Mouse (Mus musculus): ENCODE results near the gene Tmem131. TPM values are rescaled to one million over a fixed set of nuclear protein-coding genes. Genes with fewer than 3 reads are reported as not detected.

Gene Tmem131
- total RNA-seq, 2 experiments from 2014 or later: 44.4 to 58.3 TPM

GRCm38 (mm10) chr1:36884536-36884935, 58.9 kb downstream of the Tmem131 start:
- no peak for DNase-seq

GRCm38 (mm10) chr1:36883805-36884204, 59.7 kb downstream of the Tmem131 start:
- DNase-seq: no peak

- no peak for DNase-seq
Observed at GRCm38 (mm10) chr1:36879154-36879553, 64.3 kb downstream of the Tmem131 start.

- no peak for DNase-seq
Observed at GRCm38 (mm10) chr1:36877126-36877525, 66.3 kb downstream of the Tmem131 start.

DNA sequence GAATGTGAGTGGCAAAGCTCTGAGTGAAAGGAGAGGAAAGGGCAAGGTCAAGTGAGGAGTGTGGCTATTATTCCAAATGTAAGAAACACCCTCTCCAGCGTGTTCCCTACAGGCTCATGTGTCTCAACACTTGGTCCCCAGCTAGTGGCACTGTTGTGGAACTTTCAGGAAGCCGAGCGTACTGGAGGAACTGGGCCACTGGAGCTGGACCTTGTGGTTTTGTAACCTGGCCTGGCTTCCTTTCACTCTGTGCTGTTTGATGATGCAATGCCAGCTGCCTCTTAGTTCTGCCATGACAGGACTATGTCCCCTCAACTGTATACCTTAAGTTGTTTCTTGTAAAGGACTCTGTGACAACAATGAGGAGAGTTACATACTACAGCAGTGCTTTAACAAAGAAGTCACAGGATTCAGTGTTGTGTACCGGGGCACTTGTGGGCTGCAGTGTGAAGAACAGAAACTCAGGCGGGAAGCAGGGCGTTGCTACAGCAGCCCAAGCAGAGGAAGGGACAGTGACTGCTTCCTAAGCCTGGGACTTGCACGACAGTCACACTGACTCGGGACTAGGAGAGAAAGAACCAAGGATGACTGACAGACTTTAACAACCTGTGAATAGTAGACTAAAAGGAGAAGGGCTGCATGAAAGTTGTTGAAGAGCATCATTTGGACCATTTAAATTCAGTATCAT, 68.4 kb downstream of the Tmem131 start:
- DNase-seq: no peak

- no peak for DNase-seq
Observed at GRCm38 (mm10) chr1:36871238-36871637, 72.2 kb downstream of the Tmem131 start.

DNA sequence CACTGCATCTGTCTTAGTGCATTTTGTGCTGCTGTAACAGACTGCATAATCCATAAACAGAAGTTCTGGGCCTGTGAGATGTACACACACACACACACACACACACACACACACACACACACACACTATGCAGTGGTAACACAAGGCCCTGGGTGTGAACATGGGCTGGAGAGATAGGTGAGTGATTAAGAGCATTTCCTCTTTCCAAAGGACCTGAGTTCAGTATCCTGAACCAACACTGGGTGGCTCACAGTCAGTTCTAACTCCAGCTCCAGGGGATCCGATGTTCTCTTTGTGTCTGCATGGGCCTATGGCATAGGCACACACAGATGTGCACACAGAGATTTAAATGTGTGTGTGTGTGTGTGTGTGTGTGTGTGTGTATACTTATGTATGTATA, 72.9 kb downstream of the Tmem131 start:
- DNase-seq: no peak

DNA sequence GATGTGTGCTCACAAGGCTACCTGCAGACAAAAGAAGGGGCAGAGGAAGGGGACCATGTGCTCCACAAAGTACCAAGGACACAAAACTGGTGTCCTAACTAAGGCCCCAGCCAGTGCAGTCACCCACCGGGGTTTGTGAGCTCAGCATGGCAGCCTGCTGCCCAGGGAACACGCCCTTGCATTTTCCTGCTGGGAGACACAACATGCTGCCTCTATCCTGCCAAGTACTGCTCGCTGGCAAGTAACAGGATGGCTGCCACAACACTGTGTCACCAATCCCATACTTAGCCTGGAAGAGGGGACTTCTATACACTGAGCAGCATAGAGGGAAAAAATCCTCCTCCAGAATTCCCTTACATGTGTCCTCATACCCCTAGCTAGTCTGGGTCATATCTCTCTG, 78.7 kb downstream of the Tmem131 start:
- no peak for DNase-seq

DNA sequence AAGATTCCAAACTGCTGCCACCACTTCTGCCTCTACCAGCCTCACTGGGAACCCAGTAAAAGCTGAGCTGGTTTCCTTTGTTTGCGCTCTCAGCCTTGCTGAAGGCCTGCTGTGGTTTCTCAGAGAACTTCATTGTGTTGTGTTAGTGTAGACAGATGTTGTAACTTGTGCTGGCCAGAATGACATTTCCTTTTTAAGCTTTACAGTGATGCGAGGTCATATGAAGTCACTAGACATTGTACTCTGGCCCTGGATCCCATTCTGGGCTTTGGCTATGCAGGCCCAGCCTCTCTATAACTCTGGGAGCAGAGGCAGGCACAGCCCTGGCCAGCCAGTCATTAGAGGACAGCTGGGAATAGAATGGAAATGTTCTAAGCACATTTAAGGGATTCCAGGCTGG, 81.7 kb downstream of the Tmem131 start:
- no peak for DNase-seq

DNA sequence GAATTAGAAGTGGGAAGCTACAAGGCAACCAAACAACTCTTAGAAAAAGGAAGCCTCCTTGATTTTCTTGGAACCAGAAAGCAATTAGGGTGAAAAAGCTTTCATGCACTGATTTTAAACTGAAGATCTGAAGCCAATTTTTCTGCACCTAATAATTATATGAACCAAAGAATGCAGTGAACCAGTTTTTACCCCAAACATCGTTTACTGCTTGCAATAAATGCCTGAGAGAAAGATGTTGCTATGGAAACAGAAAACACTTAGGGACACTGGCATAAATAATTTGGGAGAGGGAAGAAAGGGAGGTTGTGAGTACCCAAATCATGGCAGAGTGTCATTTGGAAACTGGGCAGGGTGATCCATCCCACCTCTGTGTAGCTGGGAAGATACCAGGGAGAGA, 82.6 kb downstream of the Tmem131 start:
- no peak for DNase-seq

DNA sequence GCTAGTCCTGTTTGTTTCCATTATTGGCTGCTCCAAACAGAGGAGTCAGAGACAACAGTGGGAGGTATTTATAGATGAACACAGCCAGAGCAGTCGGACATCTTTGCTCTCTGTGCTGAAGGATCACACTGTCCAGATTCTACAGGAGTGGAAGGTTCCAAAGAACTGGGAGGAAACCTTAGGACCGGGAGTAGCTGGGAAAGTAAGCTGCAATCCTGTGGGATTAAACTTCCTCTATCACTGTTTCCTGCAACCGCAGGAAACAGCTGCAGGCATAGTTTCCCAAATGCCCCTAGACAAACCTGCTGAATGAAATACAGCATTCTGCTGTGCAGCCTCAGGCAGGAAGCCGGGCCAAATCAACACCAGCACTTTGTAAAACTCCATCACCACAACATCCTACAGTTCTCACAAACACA, 83.0 kb downstream of the Tmem131 start:
- no peak for DNase-seq

DNA sequence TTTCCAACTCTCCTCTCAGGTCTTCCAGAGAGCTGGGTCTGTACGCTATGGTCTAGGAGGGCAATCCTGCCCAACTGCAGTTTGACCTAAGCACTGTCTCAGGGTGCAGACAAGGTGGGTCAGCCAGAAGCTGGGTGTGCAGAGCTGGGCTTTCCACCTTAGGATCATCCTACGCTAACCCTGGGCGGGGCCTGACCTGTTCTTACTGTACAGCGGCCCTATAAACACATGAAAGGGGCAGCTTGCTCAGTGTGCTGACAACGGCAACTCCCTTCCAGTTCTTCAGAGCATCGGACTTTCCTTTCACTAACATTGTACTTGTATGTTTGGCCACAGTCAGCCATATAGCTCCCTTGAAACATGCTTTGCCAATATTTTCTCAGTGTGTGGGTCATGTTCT, 86.4 kb downstream of the Tmem131 start:
- no peak for DNase-seq

- no peak for DNase-seq
Observed at GRCm38 (mm10) chr1:36854198-36854765, 89.2 kb downstream of the Tmem131 start.

DNA sequence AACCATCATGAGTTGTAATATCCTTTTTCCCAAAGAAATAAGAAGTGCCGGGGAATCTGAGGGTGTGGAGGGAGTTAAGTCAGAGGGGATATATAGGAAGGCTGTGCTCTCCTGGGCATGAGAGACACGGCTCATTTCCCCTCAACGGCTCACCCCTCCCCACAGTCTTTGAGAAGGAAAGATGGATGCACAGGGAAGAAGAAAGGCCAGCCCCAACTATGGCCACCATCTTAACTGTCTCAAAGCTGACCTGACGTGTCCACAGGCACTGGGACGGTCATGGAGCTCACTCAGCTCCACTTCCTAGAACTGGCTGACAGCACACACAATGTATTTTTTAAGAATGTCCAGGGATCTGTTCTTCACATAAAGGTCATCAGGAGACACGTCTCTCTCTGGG, 91.4 kb downstream of the Tmem131 start:
- no peak for DNase-seq

GRCm38 (mm10) chr1:36851392-36851791, 92.1 kb downstream of the Tmem131 start:
- no peak for DNase-seq

GRCm38 (mm10) chr1:36848036-36848435, 95.4 kb downstream of the Tmem131 start:
- DNase-seq: no peak

DNA sequence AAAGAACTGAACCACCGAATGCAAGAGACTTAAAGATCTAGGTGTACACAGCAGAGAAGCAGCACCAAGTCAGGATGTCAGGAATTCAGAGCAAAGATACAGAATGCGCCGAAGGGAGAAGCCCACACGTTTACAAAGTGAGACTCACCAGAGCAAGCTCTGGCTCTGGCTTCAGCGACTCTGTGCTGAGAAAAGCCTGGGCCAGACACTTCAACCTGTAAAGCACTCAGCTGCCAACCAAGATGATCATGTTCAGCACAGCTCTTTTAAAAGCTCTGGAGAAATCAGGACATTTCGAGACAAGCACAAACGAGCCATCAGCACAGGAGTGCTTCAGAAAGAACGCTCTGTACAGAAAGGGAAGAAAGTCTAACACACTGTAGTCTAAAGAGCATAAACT, 96.2 kb downstream of the Tmem131 start:
- DNase-seq: no peak

DNA sequence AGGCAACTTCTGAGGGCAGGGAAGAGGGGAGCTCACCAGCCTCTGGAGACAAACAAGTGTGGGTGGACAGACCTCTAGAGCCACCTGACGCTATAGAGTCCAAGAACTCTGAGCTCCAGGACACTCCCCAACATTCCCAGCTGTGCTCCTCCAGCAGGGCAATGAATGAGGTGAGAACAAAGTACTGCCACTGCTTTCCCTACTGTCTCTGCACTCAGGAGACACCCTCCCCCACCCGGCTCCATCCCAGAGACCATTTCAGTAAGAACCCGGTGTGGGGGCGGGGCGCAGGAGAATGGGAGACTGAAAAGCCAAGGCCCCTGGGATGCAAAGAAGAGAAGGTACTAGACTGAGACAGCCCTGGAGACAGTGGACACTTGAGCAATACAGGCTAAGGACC, 98.4 kb downstream of the Tmem131 start:
- DNase-seq: no peak

DNA sequence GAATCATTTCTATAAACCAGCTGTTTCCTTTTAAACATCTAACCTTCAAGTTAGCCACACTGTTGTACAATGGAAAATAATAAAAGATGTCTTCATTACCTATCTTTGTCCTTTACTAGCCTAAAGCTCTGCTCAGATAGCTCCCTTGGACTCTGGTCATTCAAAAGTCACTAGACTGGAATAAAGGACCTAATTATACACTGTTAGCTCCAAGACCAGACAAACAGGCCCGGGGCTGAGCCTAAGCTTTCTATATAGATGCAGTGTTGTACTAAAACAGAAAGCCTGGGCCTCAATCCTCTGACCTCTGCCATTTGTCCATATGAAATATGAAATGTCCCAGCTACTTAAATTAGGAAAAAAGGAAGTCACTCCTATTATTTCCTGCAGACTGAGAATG, 101.7 kb downstream of the Tmem131 start:
- no peak for DNase-seq

- DNase-seq: no peak
Observed at GRCm38 (mm10) chr1:36840959-36841358, 102.5 kb downstream of the Tmem131 start.

DNA sequence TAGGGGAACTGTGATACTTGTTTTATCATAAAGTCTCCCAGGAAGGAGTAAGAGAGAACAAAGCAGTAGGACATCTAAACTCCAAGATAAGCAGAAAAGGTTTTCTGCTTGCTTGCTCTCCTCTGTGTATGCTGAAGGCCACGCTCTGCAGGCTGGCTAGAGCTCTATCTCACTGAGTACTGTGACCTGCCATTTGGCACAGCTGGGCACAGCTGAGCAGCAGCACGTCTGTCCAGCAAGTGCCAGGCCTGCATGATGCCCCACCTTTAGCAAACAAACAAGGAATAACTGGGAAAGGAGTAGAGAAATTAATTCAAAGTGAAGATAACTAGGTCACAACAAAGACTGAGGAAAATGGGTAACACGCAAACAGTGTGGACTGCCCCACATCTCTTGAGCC, 103.6 kb downstream of the Tmem131 start:
- no peak for DNase-seq

GRCm38 (mm10) chr1:36836274-36836954, 107.1 kb downstream of the Tmem131 start:
- DNase-seq: no peak

- no peak for DNase-seq
Observed at GRCm38 (mm10) chr1:36835593-36835992, 107.9 kb downstream of the Tmem131 start.

DNA sequence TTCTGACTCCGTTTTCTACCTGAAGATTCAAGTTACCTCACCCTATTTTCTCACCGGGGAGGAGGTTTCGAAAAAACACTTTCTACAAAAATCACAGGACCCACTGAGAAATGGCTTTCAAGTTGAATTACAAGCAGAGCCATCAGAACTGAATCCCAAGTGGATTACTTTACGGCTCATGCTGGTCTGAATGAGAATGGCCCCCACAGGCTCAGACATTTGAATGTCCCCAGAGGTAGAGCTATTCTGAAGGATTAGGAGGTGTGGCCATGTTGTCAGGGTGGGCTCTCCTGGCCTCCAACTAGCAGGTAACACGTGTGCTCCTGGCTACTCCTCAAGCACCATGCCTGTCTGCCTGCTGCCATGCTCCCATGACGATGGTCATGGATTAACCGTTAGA, 109.4 kb downstream of the Tmem131 start:
- DNase-seq: no peak
